Mouse (Mus musculus) cerebellum, adult 18-20 months (tissue): Measurements from ENCODE around the gene Smtn.

ENCODE experiments used
- DNase-seq, 2 experiments: peaks; one replicate each; pipeline ENCODE4 v3.0.0; 2021

Smtn gene

GRCm38 (mm10) chr11:3547047-3547446 is 6.6 kb upstream of the Smtn start:
- no peak for DNase-seq

DNA sequence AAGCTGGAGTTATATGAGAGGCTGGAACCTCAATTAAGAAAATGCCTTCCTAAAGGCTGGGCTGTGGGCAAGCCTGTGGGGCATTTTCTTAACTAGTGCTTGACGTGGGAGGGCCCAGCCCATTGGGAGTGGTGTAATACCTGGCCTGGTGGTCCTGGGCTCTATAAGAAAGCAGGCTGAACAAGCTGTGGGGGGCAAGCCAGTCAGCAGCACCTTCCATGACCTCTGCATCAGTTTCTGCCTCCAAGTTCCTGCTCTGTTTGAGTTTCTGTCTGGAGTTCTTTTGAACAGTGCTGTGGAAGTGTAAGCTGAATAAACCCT is 5.8 kb upstream of the Smtn start:
- no peak for DNase-seq

- no peak for DNase-seq
Measured at GRCm38 (mm10) chr11:3545531-3546241, 5.3 kb upstream of the Smtn start.

DNA sequence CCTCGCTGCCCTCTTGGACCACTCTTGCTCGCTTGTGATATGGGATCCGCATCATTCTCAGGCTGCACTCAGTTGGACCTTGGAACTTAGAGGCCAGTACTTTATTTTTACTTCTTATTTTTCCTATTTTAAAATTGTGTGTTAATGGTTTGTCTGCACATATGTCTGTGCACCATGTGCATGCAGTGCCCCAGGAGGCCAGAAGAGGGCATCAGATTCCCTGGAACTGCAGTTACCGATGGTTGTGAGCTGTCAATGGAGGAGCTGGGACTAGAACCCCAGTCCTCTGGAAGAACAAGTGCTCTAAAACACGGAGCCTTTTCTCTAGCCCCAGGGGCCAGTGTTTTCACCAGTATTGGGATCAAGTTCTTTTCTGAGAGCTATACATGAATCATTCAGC is 4.0 kb upstream of the Smtn start:
- DNase-seq, result no peak

DNA sequence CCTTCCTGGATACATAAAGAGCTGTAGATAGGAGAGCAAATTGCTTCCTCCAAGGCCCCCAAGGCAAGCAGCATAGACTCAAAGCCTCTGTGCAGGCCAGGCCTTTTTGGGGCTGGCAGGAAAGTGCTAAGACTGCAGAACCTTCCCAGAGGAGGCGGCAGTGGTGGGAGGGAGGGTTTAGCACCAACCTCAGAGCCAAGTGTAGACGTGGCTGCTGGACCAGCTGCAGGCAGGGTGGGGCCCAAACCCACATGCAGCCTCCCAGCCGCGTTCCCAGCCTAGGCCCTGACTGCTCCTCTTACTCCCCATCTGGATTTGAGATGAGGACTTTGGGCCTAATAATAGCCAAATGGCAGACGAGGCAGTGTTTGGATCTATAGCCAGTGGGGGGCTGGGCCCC is 2.6 kb upstream of the Smtn start:
- no peak for DNase-seq

GRCm38 (mm10) chr11:3541932-3542331 is 1.5 kb upstream of the Smtn start:
- no peak for DNase-seq

- DNase-seq, result peak in 1 of 2 experiments; percentile 4
Measured at GRCm38 (mm10) chr11:3539826-3540196, 601 bp downstream of the Smtn start.

DNA sequence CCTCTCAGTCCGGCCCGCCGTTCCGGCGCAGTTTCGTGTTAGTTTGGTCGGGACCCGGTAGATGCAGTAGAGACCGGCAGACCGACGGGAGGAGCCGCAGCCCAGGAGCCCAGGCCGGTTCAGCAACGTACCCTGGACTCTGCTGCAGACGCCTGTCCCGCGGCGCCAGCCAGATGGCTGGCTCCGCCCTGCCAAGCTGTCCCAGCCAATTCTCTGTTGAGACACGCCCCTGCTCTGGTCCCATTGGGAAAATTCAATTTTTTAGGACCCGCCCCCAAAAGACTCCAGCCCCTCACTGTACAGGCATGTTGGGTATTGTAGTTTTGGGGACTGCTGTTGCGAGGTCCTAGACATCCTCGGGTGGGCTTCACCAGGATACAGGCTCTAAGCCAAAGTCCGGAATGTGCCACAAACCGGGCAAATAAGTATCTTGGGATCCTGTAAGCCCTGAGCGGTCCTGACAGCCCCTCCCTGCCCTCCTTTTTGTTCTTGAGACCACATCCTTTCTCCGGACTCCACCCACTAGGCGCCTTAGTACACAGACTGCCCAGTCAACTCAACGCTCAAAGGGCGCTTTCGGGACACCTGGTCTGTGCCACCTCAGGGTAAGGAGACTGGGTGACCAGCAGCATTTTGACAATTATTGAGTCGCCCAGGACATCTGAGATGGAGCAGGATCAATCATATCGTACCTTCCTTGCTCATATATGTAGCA is 1.1 kb downstream of the Smtn start:
- peak; percentile 86 to 93 for DNase-seq

- no peak for DNase-seq
Measured at GRCm38 (mm10) chr11:3538341-3538740, 2.1 kb downstream of the Smtn start.

DNA sequence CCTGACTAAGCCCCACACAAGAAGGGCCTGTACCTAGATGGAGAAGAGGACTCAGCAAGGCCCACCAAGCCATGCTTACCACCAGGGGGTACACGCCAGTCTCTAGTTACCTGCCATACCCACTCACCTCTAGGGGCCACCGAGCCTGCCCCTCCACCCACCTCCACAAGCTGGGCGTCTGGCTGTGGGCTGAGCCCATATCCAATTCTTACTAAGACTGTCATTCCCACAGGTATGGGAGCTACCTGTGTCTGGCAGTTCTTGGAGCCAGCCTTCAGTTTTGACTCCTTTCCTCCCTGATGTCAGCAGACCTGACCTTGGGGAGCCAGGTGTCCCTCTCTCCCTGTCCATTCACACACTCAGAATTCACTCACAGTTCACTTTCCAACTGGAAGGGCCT is 2.7 kb downstream of the Smtn start:
- DNase-seq, result peak in 1 of 2 experiments; percentile 4

DNA sequence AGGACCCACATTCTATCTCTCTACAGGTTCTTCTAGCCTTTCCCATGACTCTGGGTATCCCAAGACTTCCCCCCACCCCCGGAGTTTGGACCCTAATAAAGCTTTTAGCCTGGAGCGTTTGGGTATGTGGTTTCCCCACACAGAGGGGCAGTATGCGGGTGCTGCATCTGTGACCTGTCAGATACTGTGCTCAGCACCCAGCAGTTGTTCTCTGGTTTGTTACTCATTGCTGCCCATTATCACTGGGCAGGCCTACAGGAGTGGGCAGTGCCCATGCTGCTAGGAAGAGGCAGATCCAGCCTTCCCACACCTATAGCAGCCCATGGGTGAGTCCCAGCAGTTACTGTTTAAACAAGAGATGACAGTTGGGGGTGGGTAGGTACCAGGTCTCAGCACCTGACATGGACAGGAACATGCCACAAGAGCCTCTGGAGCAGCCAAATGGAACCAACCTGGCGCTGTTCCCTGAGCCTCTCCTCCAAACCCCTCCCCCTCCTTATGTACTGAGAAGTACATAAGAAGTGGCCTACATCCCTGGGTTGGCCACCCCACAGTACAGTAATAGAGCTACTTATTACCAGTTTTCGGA is 3.6 kb downstream of the Smtn start:
- DNase-seq, result peak in 1 of 2 experiments; percentile 8

DNA sequence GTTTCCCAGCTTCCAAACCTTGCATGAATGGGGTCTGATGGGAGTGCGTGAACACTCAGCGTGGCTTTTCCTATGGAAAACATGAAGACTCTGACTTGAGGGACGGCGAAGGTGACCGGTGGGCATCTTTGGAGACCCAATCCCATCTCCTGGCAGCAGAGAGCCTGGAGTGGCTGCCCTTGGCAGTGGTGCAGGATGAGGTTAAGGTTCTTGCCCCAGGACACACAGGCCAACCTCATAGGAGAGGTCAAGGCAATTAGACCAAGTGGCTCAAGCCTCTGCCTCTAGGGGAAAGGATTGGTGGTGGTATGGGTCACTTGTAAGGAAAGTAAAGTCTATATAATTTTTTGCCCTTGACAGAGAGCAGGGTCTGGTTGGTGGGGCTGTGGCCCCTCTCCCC is 4.3 kb downstream of the Smtn start:
- peak in 1 of 2 experiments; percentile 27 for DNase-seq

GRCm38 (mm10) chr11:3535406-3535986 is 4.9 kb downstream of the Smtn start:
- peak; percentile 94 to 97 for DNase-seq

- DNase-seq, result no peak
Measured at GRCm38 (mm10) chr11:3534956-3535355, 5.5 kb downstream of the Smtn start.

- DNase-seq, result no peak
Measured at GRCm38 (mm10) chr11:3533406-3533932, 6.9 kb downstream of the Smtn start.

GRCm38 (mm10) chr11:3532101-3532931 is 8.1 kb downstream of the Smtn start:
- DNase-seq, result peak in 1 of 2 experiments; percentile 16

GRCm38 (mm10) chr11:3531634-3532033 is 8.8 kb downstream of the Smtn start:
- peak in 1 of 2 experiments; percentile 59 for DNase-seq

DNA sequence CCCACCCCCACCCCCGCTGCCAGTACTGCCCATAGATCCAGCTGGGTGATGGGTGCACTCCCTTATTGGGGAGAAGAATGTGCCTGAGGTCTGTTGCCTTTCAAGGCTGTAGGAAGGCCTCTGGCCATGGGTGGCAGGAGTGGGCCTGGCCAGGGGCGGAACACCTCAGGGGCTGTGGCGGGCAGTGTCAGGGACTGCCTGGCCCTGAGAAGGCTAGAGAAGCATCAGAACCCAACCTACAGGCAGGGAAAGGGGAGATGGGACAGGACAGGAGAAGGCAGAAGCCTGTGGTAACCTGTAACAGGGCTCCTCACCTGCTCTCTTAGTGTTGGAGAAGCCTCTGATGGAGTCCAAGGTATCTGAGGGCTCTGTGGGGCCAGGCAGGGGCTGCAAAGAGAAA is 9.7 kb downstream of the Smtn start:
- no peak for DNase-seq

GRCm38 (mm10) chr11:3529476-3530252 is 10.7 kb downstream of the Smtn start:
- peak in 1 of 2 experiments; percentile 10 for DNase-seq

GRCm38 (mm10) chr11:3528208-3528607 is 12.2 kb downstream of the Smtn start:
- DNase-seq, result peak in 1 of 2 experiments; percentile 7

DNA sequence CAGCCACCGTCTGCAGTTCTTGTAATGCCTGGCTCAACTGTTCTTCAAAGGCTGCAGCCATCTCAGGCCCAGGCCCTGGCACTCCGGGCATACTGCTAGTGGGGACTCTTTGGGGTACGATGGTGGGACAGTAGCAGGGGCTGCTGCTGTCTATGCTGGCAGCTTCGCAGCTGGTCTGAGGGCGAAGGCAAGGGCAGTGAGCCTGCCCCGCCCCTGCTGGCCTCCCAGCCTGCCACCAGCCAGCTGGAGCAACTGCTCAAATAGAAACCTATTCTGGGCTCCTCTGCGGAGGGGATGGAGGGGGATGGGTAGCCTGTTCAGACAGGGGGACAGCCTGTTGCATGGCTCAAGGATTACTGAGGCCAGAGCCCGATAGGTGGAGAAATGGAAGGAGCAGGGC is 12.6 kb downstream of the Smtn start:
- peak in 1 of 2 experiments; percentile 12 for DNase-seq
